Mouse (Mus musculus): Measurements from ENCODE around the gene Ndufaf2. TPM values are rescaled to one million over a fixed set of nuclear protein-coding genes. Genes with fewer than 3 reads are reported as not detected.

Gene Ndufaf2
- polyA plus RNA-seq, 1 experiment from 2014 or later = 101 TPM

- Histone ChIP-seq H3K4me3 (no peak overlapping the region), H3K4me2 (peak overlapping the region; percentile 34), H3K9ac (no peak overlapping the region), H3K9me3 (no peaks in the 10 kb centered on the region), H3K4me1 (peaks cover 25% of the 10 kb centered on the region), H3K27me3 (no peaks in the 10 kb centered on the region), H3K27ac (peak overlapping the region; percentile 60), H3K36me3 (no peaks in the 10 kb centered on the region)
- peak; percentile 67; the same call in 1 of the 2 replicates for ATAC-seq (ENCODE audit: insufficient number of reproducible peaks, insufficient read depth, low FRiP score, low TSS enrichment, low read depth)
- 10% methylated on average over 18 of the region's 18 CpGs for WGBS
Observed at GRCm38 (mm10) chr13:107955327-107956110, 202.9 kb downstream of the Ndufaf2 start.

GRCm38 (mm10) chr13:107954445-107955261 lies 203.8 kb downstream of the Ndufaf2 start:
- 28% methylated on average over 16 of the region's 16 CpGs for WGBS

GRCm38 (mm10) chr13:107954100-107954444 lies 204.4 kb downstream of the Ndufaf2 start:
- Histone ChIP-seq H3K4me3 (no peak overlapping the region), H3K36me3 (no peaks in the 10 kb centered on the region), H3K27ac (peak overlapping the region; percentile 23; the same call in 1 of the 2 replicates), H3K4me1 (peaks cover 25% of the 10 kb centered on the region), H3K9ac (no peak overlapping the region), H3K9me3 (no peaks in the 10 kb centered on the region), H3K4me2 (0 out of 2 replicates have a peak overlapping the region, but pooled peaks have one; percentile 34), H3K27me3 (no peaks in the 10 kb centered on the region)
- 25% methylated on average over 9 of the region's 9 CpGs for WGBS
- ATAC-seq (ENCODE audit: insufficient number of reproducible peaks, insufficient read depth, low FRiP score, low TSS enrichment, low read depth) = no peak

More at GRCm38 (mm10) chr13:107954445-107955261, 203.8 kb downstream of the Ndufaf2 start:
- no peak for ATAC-seq (ENCODE audit: insufficient number of reproducible peaks, insufficient read depth, low FRiP score, low TSS enrichment, low read depth)
- Histone ChIP-seq H3K4me3 (no peak overlapping the region), H3K9me3 (no peaks in the 10 kb centered on the region), H3K27ac (peak overlapping the region; percentile 60), H3K36me3 (no peaks in the 10 kb centered on the region), H3K9ac (no peak overlapping the region), H3K27me3 (no peaks in the 10 kb centered on the region), H3K4me2 (peak overlapping the region; percentile 34), H3K4me1 (peaks cover 25% of the 10 kb centered on the region)

Other genes with a start within 250 kb of the Ndufaf2 start
- 50.8 and 57.3 TPM in 2 replicates for gene Smim15, start 114.2 kb downstream of the Ndufaf2 start, polyA plus RNA-seq (2015; fragmentation: Nextera tagmentation; extraction: Ambion mirVana)
- gene Ercc8, start 108 bp upstream of the Ndufaf2 start, polyA plus RNA-seq (2015; fragmentation: Nextera tagmentation; extraction: Ambion mirVana) = 20.2 and 22.9 TPM in 2 replicates
- gene Elovl7, start 55.8 kb upstream of the Ndufaf2 start, polyA plus RNA-seq (2015; fragmentation: Nextera tagmentation; extraction: Ambion mirVana) = 3.3 and 5.0 TPM in 2 replicates
- 9.7 and 11.6 TPM in 2 replicates for gene Depdc1b, start 157.7 kb upstream of the Ndufaf2 start, polyA plus RNA-seq (2015; fragmentation: Nextera tagmentation; extraction: Ambion mirVana)

Measured in embryonic facial prominence, embryonic 13.5 days (tissue).